Mouse (Mus musculus): Measurements from ENCODE around the gene Arpp19. TPM values are rescaled to one million over a fixed set of nuclear protein-coding genes. Genes with fewer than 3 reads are reported as not detected.

Gene Arpp19
- polyA plus RNA-seq, 1 experiment from 2014 or later: 254 TPM

- H3K27ac ChIP-seq (ENCODE audit: low read length): no peak overlapping the region
- DNase-seq (ENCODE audit: low spot score) (no peak), ATAC-seq (no peak)
- no peak overlapping the region for H3K9ac ChIP-seq (replicated peaks; ENCODE audit: low read depth)
- WGBS: 91% methylated on average over 8 of the region's 8 CpGs
- H3K9me3 ChIP-seq (ENCODE audit: low read length): no peaks in the 10 kb centered on the region
- no peaks in the 10 kb centered on the region for H3K36me3 ChIP-seq (ENCODE audit: insufficient read depth, low read length)
- TF ChIP-seq EP300 (IDR thresholded peaks at IDR 0.05): no peak
- no peak overlapping the region for H3K4me2 ChIP-seq (replicated peaks; ENCODE audit: low read depth, low read length)
- H3K27me3 ChIP-seq (replicated peaks; ENCODE audit: insufficient read depth, low read length): no peaks in the 10 kb centered on the region
- H3K4me3 ChIP-seq (ENCODE audit: low read depth, low read length): no peak overlapping the region
- H3K4me1 ChIP-seq (ENCODE audit: insufficient read depth, low read depth, low read length): no peaks in the 10 kb centered on the region
Observed at GRCm38 (mm10) chr9:75100157-75100781, 62.9 kb downstream of the Arpp19 start.

DNA sequence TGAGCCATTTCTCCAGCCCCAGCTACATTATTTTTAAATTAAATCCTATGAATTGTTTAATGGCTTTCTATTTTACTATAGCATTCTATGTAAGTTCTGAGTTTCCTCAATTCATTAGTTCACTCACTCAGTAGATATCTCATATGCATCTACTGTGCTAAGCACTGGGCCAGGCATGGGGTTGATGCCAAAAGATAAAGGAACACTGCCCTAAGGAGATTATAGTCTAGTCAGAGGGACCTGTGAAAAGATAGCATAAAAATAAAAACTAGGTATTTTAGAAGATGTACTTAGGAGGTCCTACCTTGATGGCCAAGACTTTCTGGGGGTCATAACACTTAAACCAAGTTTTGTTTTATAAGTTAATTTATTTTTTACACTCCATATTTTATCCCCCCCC lies 64.7 kb downstream of the Arpp19 start:
- no peak for TF ChIP-seq CTCF (IDR thresholded peaks at IDR 0.05)
- TF ChIP-seq EP300 (IDR thresholded peaks at IDR 0.05): no peak
- DNase-seq (ENCODE audit: low spot score) (no peak), ATAC-seq (no peak)
- Histone ChIP-seq H3K4me3 (ENCODE audit: low read depth, low read length) (no peak overlapping the region), H3K27me3 (replicated peaks; ENCODE audit: insufficient read depth, low read length) (no peaks in the 10 kb centered on the region), H3K4me1 (ENCODE audit: insufficient read depth, low read depth, low read length) (no peaks in the 10 kb centered on the region), H3K4me2 (replicated peaks; ENCODE audit: low read depth, low read length) (no peak overlapping the region), H3K27ac (ENCODE audit: low read length) (no peak overlapping the region), H3K36me3 (ENCODE audit: insufficient read depth, low read length) (no peaks in the 10 kb centered on the region), H3K9ac (replicated peaks; ENCODE audit: low read depth) (no peak overlapping the region), H3K9me3 (ENCODE audit: low read length) (no peaks in the 10 kb centered on the region)

Other genes starting within 250 kb of the Arpp19 start
- not detected in 2 replicates for gene Onecut1, start 175.7 kb upstream of the Arpp19 start, polyA plus RNA-seq (2015; fragmentation: Nextera tagmentation; extraction: Ambion mirVana)
- gene Fam214a, start 84.7 kb upstream of the Arpp19 start, polyA plus RNA-seq (2015; fragmentation: Nextera tagmentation; extraction: Ambion mirVana): 10.5 and 12.8 TPM in 2 replicates
- 3.2 and 3.6 TPM in 2 replicates for gene Myo5a, start 33.4 kb downstream of the Arpp19 start, polyA plus RNA-seq (2015; fragmentation: Nextera tagmentation; extraction: Ambion mirVana)
- 35.0 and 39.2 TPM in 2 replicates for gene Myo5c, start 194.4 kb downstream of the Arpp19 start, polyA plus RNA-seq (2015; fragmentation: Nextera tagmentation; extraction: Ambion mirVana)